Mouse (Mus musculus) cortical plate, adult 2 months (tissue): ENCODE data around the gene 1700029J07Rik. TPM values are rescaled to one million over a fixed set of nuclear protein-coding genes. Genes with fewer than 3 reads are reported as not detected.

Source experiments
- H3K27ac ChIP-seq: fragments of 200-500 bp; 2 replicates; pipeline ENCODE4 v1.5.1; 2012; ENCODE audit warnings: low read length, control low read depth, inconsistent platforms; ENCODE audit not compliant: insufficient read depth
- H3K4me1 ChIP-seq: fragments of 200-500 bp; 2 replicates; pipeline ENCODE4 v1.6.1; 2011; ENCODE audit warnings: low read length; ENCODE audit not compliant: control insufficient read depth, insufficient read depth
- H3K4me3 ChIP-seq: fragments of 200-500 bp; 2 replicates; pipeline ENCODE4 v1.5.1; 2011; ENCODE audit warnings: mild to moderate bottlenecking, low read length, control low read depth; ENCODE audit not compliant: insufficient read depth
- CTCF ChIP-seq: fragments of 200-500 bp; IDR thresholded peaks from 2 replicates; pipeline ENCODE4 v1.5.1; 2011; ENCODE audit warnings: mild to moderate bottlenecking, control low read depth, low read length; ENCODE audit not compliant: insufficient read depth; ENCODE audit errors: extremely low read depth
- POLR2A ChIP-seq: fragments of 200-500 bp; IDR thresholded peaks from 2 replicates; pipeline ENCODE4 v1.6.1; 2011; ENCODE audit warnings: mild to moderate bottlenecking, low read length, control low read depth; ENCODE audit not compliant: insufficient read depth; ENCODE audit errors: extremely low read depth
- polyA plus RNA-seq: library from polyadenylated mRNA; depleted of rRNA; stranded (reverse); fragments of >200 nt; gene quantifications from 2 replicates; pipeline ENCODE4 v1.2.3, GENCODE M21; 2012; rRNA removed

Gene 1700029J07Rik
- polyA plus RNA-seq, 1 experiment: 8.2 TPM

DNA sequence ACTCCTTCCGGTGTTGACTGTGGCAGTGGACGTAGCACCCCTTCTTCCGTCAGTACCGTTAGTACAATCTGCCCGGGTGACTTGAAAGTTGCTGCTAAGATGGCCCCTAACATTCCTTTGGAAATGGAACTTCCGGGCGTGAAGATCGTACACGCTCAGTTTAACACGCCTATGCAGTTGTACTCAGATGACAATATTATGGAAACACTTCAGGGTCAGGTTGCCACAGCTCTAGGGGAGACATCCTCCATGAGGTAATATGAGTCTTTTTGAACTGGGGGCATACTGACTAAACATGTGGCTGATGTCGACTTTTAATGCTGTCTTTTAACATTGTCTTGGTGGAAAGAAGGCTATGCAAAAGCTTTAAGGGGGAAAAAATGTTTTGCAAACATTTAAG, 61.3 kb downstream of the 1700029J07Rik start:
- no peak for TF ChIP-seq CTCF
- no peak for TF ChIP-seq POLR2A
- H3K4me1 ChIP-seq: no peaks in the 10 kb centered on the region
- no peak overlapping the region for H3K4me3 ChIP-seq
- H3K27ac ChIP-seq: no peak overlapping the region

DNA sequence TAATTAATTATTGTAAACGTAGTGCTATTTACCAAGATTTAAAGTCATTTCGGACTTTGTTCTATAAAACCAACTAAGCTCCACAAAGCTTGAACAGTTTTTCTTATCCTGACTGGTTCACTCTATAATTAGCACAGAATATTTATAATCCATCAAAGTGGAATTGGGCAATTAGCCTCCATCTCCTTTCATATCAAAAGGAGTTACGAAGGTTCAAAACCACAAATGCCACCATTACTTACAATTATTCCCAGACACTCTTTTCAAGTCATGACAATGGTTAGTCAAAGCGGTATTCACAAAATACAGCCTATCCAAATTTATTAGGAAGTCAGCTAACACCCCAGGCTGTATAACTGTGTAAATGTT, 68.8 kb downstream of the 1700029J07Rik start:
- no peaks in the 10 kb centered on the region for H3K4me1 ChIP-seq
- TF ChIP-seq POLR2A: no peak
- TF ChIP-seq CTCF: no peak
- no peak overlapping the region for H3K27ac ChIP-seq
- no peak overlapping the region for H3K4me3 ChIP-seq

DNA sequence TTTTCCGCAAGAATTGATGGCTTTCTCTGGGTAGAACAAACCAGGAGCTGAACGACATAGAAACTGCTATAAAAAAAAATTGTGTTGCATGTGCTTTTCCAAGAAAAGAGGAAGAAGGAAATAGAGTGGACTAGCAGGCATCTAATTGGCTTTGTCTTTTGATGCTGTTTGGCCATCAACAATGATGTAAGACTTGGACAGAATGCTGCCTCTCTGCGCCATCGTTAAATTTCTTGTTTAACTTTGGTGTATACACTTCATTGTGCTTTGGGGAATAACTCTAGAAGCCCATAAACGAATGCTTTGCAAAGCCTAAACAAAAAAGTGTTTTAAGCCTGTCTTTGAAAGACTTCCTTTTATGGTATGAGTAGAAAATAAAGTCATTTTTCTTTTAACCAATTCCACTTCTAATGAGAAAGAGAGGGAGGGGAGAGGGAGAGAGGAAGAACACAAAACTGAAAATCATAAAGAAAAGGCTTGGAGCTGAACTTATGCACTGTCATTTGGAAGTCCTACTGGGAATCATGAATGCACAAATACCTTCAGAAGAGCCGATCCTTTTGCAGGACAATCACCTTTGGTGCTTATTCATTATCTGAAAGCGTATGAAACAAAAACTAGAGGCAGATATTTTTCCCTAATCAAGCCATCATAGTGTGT, 69.3 kb downstream of the 1700029J07Rik start:
- Histone ChIP-seq H3K4me3 (no peak overlapping the region), H3K4me1 (no peaks in the 10 kb centered on the region), H3K27ac (no peak overlapping the region)
- TF ChIP-seq CTCF: no peak
- no peak for TF ChIP-seq POLR2A

DNA sequence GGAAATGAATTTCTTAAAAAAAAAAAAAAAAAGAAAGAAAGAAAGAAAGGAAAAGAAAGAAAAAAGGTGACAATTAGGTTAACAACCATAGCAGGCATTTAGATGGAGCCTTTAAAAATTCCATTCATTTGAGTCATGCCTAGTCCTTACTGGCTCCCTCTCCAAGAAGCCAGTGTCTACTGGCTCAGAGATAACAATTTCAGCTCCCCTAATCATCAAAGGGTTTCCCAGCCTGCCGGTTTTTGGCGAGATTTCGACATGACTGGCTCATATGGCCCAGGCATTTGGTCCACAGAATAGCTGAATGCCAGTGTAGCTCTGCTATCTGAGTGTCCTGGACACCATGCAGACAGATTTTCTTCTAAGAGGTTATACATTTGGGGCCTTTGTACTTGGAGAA, 71.4 kb downstream of the 1700029J07Rik start:
- TF ChIP-seq CTCF: no peak
- no peak for TF ChIP-seq POLR2A
- Histone ChIP-seq H3K4me3 (no peak overlapping the region), H3K27ac (no peak overlapping the region), H3K4me1 (no peaks in the 10 kb centered on the region)

Other genes with a start within 250 kb of the 1700029J07Rik start
- 2.7 and 2.8 TPM in 2 replicates for gene Pdlim3, start 89.8 kb downstream of the 1700029J07Rik start, polyA plus RNA-seq
- 0.25 and 0.44 TPM in 2 replicates for gene Ccdc110, start 40.6 kb downstream of the 1700029J07Rik start, polyA plus RNA-seq
- 64.2 and 64.6 TPM in 2 replicates for gene Ufsp2, start 276 bp upstream of the 1700029J07Rik start, polyA plus RNA-seq
- gene Lrp2bp, start 24.1 kb upstream of the 1700029J07Rik start, polyA plus RNA-seq: 0.38 and 0.45 TPM in 2 replicates
- 12.7 and 13.4 TPM in 2 replicates for gene Ankrd37, start 30.5 kb upstream of the 1700029J07Rik start, polyA plus RNA-seq
- 14.8 and 15.3 TPM in 2 replicates for gene Cfap97, start 176.5 kb upstream of the 1700029J07Rik start, polyA plus RNA-seq
- gene Snx25, start 176.9 kb upstream of the 1700029J07Rik start, polyA plus RNA-seq: 26.6 and 28.9 TPM in 2 replicates
- gene Slc25a4, start 236.0 kb upstream of the 1700029J07Rik start, polyA plus RNA-seq: 660 and 673 TPM in 2 replicates